Mouse (Mus musculus) brain, adult 2 months (tissue): ENCODE data around the gene Usp54.
"Not testable (repeated sequence)": the region's sequence is repeated elsewhere in the genome, so short reads cannot be mapped to it uniquely, and the experiment has no call there.

Experiments
- DNase-seq: peaks from one replicate; pipeline ENCODE4 v3.0.0; 2011; ENCODE audit warnings: low read depth, low spot score

The Usp54 gene

DNA sequence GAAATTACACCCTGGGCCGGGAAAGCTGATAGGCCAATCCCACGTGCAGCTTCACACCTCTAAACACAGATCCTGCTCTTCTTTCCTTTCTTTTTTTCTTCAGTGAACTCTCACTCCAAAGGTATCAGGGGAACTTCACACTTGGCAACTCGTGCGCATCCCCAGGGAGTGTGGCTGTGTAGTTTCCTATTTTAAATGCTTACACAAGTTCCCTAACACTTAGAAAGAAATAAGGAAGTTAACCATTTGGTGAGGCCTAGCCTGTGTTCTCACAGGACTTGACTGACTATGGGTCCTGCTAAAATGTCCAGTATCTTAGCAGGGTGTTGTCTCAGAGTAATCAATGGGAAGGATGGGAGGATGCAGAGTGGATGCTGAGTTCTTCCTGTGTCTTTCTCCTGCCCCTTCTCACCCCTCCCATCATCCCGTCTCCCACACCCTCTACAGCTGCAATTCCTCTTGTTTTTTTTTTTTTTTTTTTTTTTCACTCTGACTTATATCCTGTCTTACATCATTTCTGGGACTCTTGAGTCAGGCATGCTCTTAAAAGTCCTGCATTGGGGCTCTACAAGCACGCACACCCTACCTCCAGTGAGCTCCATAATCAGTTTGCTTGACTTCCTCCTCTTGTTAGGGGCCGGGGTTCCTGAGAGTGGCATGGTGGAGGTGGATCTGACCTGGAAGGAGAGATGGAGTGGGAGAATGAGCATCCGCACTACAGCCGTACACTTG, 14.0 kb upstream of the Usp54 start:
- no peak for DNase-seq

GRCm38 (mm10) chr14:20651722-20652256, 10.9 kb upstream of the Usp54 start:
- DNase-seq = peak; percentile 55

DNA sequence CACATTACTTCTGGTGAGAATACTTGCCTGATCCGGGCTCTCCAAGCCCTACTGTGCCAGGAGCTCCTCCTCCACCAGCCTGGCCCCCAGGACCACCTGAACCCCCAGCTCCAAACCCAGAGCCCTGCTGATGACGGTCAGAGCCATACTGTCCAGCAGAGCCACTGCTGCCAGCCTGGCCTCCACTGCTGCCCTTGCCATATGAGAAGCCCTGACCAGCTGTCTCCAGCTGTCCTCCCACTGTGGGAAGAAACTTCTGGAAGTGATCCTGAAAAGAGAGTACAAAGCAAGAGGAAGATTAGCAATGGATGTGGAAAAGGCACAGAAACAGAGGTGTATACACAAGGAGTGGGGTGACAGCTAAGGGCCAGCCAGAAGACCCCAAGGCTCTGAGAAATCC, 10.1 kb upstream of the Usp54 start:
- DNase-seq = no peak

GRCm38 (mm10) chr14:20646381-20646780, 5.5 kb upstream of the Usp54 start:
- DNase-seq = no peak

GRCm38 (mm10) chr14:20645547-20645946, 4.7 kb upstream of the Usp54 start:
- DNase-seq = no peak

GRCm38 (mm10) chr14:20641438-20641875, 594 bp upstream of the Usp54 start:
- DNase-seq = no peak

- peak; percentile 36 for DNase-seq
Measured at GRCm38 (mm10) chr14:20639918-20640619, 794 bp downstream of the Usp54 start.

DNA sequence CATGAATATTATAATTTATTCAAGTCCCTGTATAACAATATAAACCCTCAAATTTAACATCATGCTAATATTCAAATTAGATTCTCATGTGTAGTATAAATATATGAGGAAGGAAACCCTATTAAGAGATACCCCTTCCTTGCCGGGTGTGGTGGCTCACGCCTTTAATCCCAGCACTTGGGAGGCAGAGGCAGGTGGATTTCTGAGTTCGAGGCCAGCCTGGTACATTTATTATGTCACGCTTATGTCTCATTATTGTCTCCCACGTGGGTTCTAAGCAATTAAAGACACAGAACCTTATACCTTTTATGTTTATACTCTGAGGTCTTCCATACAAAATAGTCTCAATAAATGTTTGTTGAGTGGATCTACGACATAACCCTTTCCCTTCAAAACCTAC, 2.2 kb downstream of the Usp54 start:
- DNase-seq = no peak

DNA sequence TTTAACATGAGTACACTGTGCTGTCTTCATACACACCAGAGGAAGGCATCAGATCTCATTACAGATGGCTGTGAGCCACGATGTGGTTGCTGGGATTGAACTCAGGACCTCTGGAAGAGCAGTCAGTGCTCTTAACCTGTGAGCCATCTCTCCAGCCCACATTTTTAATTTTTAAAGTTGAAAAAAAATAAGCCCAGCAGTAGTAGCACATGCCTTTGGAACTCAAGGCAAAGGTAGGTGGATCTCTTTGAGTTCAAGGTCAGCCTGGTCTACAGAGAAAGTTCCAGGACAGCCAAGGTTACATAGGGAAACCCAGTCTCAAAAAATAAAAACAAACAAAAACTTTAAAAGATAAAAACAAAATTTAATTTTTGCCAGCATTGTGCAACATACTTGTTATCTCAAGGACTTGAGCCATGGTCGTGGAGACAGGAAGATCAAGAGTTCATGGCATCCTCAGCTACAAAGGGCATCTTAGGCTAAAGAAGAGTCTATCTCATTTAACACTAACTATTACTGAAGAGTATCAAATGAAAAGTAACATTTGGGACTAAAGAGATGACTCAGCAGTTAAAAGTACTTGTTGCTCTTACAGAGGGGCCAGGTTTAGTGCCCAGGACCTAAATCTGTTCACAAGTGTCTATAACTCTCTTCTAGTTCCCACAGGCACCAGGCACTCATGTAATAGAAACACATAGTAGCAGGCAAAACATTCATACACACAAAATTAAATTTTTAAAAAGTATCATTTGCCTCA, 2.9 kb downstream of the Usp54 start:
- DNase-seq = no peak

DNA sequence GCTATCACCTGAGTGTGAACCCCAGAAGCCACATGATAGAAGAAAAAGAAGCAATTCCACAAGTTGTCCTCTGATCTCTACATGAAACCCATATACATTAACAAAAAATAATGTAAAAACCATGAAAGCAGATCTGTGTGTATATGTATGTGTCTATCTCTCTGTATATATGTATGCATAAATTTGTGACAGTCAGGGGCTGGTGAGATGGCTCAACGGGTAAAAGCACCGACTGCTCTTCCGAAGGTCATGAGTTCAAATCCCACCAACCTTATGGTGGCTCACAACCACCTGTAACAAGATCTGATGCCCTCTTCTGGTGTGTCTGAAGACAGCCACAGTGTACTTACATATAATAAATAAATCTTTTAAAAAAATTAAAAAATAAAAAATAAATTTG, 3.9 kb downstream of the Usp54 start:
- DNase-seq = not testable (repeated sequence)

- DNase-seq = no peak
Measured at GRCm38 (mm10) chr14:20635546-20635945, 5.3 kb downstream of the Usp54 start.

- DNase-seq = no peak
Measured at GRCm38 (mm10) chr14:20631253-20631652, 9.6 kb downstream of the Usp54 start.

DNA sequence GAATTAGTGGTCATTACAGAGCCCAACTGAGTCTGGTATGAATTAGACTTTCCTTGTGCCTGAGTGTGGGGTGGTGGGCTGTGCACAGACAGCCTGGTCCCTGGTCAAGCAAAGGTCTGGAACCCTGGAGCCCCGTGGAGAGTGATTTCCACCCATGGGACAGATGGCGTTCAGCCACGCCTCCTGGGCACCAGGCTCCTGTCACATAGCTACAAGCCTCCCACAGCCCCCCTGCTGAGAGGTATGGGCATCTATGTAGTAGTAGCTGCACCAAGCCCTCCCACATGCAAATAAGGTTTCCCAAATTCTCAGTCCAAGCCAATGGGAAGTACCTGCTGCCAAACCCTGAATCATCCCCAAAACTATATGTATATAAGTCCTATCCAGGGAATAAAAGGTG, 13.9 kb downstream of the Usp54 start:
- peak; percentile 35 for DNase-seq

GRCm38 (mm10) chr14:20626447-20626846, 14.4 kb downstream of the Usp54 start:
- no peak for DNase-seq

- DNase-seq = no peak
Measured at GRCm38 (mm10) chr14:20622907-20623306, 18.0 kb downstream of the Usp54 start.

- DNase-seq = no peak
Measured at GRCm38 (mm10) chr14:20622412-20622811, 18.5 kb downstream of the Usp54 start.

- peak; percentile 60 for DNase-seq
Measured at GRCm38 (mm10) chr14:20621903-20622302, 19.0 kb downstream of the Usp54 start.

- no peak for DNase-seq
Measured at GRCm38 (mm10) chr14:20619131-20619530, 21.7 kb downstream of the Usp54 start.

DNA sequence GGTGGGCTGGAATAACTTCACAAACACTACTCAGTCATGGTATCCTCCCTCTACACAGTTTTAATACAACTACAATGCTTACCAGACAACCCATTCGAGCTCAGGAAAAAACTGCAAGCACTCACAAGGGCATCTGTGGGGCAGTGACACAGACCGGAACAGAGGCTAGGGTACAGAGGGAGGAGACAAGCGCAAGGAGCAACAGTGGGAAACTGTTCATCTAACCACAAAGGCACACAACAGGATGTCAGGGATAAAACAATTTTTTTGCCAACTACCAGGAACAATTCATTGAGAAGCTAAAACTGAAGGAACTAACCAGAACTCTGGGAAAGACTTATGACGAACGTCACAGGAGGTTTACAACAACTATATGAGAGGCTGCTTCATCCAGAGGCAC, 22.7 kb downstream of the Usp54 start:
- DNase-seq = peak; percentile 74

DNA sequence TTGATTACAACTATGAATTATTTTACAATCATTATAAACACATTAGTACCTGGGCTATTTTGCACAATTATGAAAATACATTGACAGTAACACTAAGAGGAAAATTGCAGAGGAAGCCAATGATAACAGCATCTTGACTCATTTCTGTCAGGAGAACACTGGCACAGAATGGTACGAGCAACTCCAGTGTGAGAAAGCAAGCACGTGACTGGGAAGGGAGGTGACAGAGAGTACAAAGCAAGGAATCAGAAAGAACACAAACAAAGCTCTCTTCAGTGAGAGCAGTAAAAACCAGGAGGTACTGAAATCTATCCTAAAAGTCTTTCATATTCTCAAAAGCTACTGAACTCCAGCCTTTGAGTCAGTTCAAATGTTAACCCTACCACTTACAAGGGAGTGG, 24.4 kb downstream of the Usp54 start:
- DNase-seq = peak; percentile 86

DNA sequence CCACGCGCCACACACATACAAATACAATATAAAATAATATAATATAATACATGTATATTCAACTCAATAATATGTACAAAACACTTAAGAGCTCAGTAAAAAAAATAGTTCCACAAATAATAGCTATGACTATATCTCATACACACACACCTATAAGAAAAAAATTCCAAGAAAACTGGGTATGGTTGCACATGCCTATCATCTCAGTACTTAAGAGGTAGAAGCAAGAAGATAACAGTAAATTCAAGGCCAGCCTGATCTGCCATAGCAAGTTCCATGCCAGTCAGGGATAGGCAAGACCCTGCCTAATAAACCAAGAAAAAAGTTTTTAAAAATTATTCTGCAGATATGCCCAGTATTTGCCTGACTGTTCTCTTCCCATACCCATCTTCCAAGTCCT, 25.8 kb downstream of the Usp54 start:
- DNase-seq = no peak

DNA sequence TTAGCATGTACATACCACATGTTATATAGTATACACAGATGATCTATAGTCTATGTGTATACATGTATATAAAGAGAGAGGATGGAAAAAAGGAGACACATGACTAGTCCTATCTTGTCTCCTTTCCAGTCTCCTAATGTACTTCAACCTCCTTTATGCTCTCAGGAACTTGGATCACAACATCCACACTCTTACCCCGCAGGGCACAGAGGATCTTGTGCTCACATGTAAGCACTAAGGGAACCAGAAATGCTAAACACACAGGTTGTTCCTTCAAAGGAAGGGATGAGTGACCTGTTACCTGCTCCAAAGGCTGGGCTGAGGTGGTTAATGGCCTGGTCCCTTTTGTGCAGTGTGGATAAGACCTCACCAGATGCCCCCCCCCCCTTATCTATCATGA, 28.0 kb downstream of the Usp54 start:
- no peak for DNase-seq
